Mouse (Mus musculus): ENCODE results near the gene Plpp2.

DNA sequence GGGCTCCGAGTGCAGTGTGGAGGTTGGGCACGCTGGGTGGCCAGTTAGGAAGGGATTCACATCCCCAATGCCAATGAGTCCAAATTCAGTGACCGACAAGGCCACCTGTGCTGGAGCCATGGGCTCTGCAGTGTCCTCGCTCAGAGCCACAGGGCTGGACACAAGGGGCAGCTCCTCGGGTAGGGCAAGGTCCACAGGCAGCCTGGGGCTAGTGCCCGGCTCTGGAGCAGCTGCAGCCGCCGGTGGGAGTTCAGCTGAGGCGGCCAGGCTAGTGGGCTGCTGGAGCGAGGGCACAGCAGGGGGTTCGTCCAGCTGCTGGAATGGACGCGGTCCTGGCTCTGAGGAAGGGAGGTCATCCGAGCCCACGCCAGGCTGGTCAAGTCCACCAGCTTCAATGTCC, 7.9 kb upstream of the Plpp2 start:
- no peak for TF ChIP-seq CTCF (IDR thresholded peaks at IDR 0.05; ENCODE audit: control insufficient read depth, insufficient read depth, insufficient replicate concordance, low read depth, low read length)
- no peak for TF ChIP-seq POLR2A (IDR thresholded peaks at IDR 0.05; ENCODE audit: control insufficient read depth, low read depth, low read length)

All from testis, adult 2 months (tissue).